Mouse (Mus musculus) stomach, embryonic 14.5 days (tissue): ENCODE data around the gene Akr1b10. TPM values are rescaled to one million over a fixed set of nuclear protein-coding genes. Genes with fewer than 3 reads are reported as not detected.
A peak's percentile ranks its signal among the peaks of the same experiment; 100 is the strongest.
"Not testable (repeated sequence)": the region's sequence is repeated elsewhere in the genome, so short reads cannot be mapped to it uniquely, and the experiment has no call there.

ENCODE experiments used
- ATAC-seq: fragments of 200-750 bp; cut with Nextera tagmentation; 2 replicates; pipeline ENCODE4 v1.8.0; 2017; ENCODE audit warnings: low read depth, moderate TSS enrichment; ENCODE audit not compliant: insufficient number of reproducible peaks, insufficient read depth, low FRiP score
- H3K27ac ChIP-seq: fragments of 300-500 bp; sonication (generic); 2 replicates; pipeline ENCODE4 v1.5.1; 2014; ENCODE audit warnings: mild to moderate bottlenecking, low read length, moderate library complexity, mixed read lengths
- H3K27me3 ChIP-seq: fragments of 300-500 bp; sonication (generic); 2 replicates; pipeline ENCODE4 v1.6.1; 2014; ENCODE audit warnings: low read length, control low read depth, mixed read lengths; ENCODE audit not compliant: control insufficient read depth, insufficient read depth
- H3K36me3 ChIP-seq: fragments of 300-500 bp; sonication (generic); 2 replicates; pipeline ENCODE4 v1.6.1; 2014; ENCODE audit warnings: mild to moderate bottlenecking, control low read depth, low read length, moderate library complexity, mixed read lengths; ENCODE audit not compliant: control insufficient read depth, insufficient read depth
- H3K4me1 ChIP-seq: fragments of 300-500 bp; sonication (generic); 2 replicates; pipeline ENCODE4 v1.6.1; 2014; ENCODE audit warnings: low read length, control low read depth, mixed read lengths; ENCODE audit not compliant: control insufficient read depth, insufficient read depth
- H3K4me2 ChIP-seq: fragments of 300-500 bp; sonication (generic); replicated peaks from 2 replicates; pipeline ENCODE4 v1.6.1; 2014; ENCODE audit warnings: low read depth, low read length, control low read depth
- H3K4me3 ChIP-seq: fragments of 300-500 bp; sonication (generic); 2 replicates; pipeline ENCODE4 v1.5.1; 2014; ENCODE audit warnings: low read depth, low read length, control low read depth
- H3K9ac ChIP-seq: fragments of 300-500 bp; sonication (generic); replicated peaks from 2 replicates; pipeline ENCODE4 v1.6.1; 2014; ENCODE audit warnings: low read depth, mild to moderate bottlenecking, control low read depth, low read length, moderate library complexity, mixed read lengths
- H3K9me3 ChIP-seq: fragments of 300-500 bp; sonication (generic); 2 replicates; pipeline ENCODE4 v1.6.1; 2016; ENCODE audit warnings: low read depth, low read length, control low read depth; ENCODE audit not compliant: control insufficient read depth
- WGBS: fragments of 180-500 bp; shearing (Covaris S2); extraction: QIAGEN DNeasy Blood & Tissue Kit; methylation state at CpG from one replicate; pipeline ENCODE4 v1.1.7; 2014; 5-methylcytosine and 5-hydroxymethylcytosine counted together
- polyA plus RNA-seq: library from polyadenylated mRNA; unstranded; fragments of >200 nt; fragmentation: Nextera tagmentation; extraction: Ambion mirVana; gene quantifications from 2 replicates; pipeline ENCODE4 v1.2.1, GENCODE M21; 2014

Akr1b10 gene
- polyA plus RNA-seq, 1 experiment from 2014 or later, result 22.9 TPM

DNA sequence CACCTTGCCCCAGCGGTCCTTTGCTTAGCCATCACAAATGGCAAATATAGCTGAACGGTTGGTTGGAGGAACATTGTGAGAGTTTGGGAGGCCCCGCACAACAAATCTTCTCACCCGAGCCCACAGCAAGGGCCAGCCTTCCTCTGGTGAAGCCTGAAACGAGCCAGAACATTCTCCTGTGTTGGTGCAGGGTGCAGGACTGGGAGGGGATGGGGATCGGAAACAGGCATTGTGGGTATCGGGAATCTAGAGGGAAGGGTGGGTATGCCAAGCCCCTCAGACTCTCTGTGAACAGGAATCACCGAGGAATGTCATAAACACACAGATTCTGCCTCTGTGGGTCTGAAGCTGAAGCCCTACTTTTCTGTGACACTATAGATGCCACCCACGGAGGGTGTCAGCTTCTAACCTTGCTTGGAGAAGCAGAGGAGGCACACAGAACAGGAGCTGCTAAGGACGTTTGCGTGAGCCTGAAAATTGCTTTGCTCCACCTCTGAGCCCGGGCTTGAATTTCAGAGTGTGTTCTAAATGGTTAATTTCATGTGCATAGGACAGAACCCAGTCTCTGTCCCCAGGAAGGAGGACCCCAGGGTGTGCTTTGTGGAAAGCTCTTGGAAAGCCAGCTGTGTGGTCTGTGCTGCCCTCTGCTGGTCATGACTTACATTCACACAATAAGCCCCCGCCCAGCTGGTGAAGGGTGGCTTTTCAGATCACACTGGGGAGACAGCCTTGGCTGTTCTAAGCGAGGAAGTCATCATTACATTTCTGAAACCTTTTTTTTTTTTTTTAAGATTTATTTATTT lies 37.7 kb upstream of the Akr1b10 start:
- H3K27me3 ChIP-seq, result no peaks in the 10 kb centered on the region
- no peaks in the 10 kb centered on the region for H3K4me1 ChIP-seq
- H3K9me3 ChIP-seq, result no peaks in the 10 kb centered on the region
- ATAC-seq, result no peak
- H3K36me3 ChIP-seq, result no peaks in the 10 kb centered on the region
- H3K9ac ChIP-seq, result no peak overlapping the region
- H3K4me3 ChIP-seq, result no peak overlapping the region
- 54% methylated on average over 14 of the region's 14 CpGs for WGBS
- no peak overlapping the region for H3K4me2 ChIP-seq
- H3K27ac ChIP-seq, result no peak overlapping the region

GRCm38 (mm10) chr6:34350037-34350699 lies 33.9 kb upstream of the Akr1b10 start:
- ATAC-seq, result no peak

DNA sequence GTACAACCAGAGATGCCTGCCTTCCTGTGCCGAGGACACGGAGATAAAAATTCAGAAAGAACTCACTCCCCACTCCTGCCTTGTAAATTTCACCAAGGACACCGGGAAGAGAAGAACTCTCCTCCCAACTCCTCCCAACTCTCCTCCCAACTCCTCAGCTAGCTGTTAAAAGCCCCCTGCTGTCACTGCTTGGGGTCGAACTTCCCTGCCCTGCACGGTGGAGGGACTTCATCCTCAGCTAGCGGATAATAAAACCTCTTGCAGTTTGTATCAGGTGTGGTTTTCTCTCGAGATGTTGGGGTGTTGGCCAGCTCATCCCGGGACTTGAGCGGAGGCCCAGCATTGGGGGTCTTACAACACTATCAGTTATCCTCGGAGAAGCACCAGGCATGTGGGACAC lies 32.5 kb upstream of the Akr1b10 start:
- not testable (repeated sequence) for ATAC-seq, H3K4me1 ChIP-seq, H3K4me3 ChIP-seq, H3K27ac ChIP-seq, H3K4me2 ChIP-seq, H3K9me3 ChIP-seq, H3K27me3 ChIP-seq, H3K9ac ChIP-seq, H3K36me3 ChIP-seq
- WGBS, result 37% methylated on average over 10 of the region's 10 CpGs

More at GRCm38 (mm10) chr6:34350037-34350699, 33.9 kb upstream of the Akr1b10 start:
- Histone ChIP-seq H3K4me2 (no peak overlapping the region), H3K4me3 (no peak overlapping the region), H3K9ac (no peak overlapping the region), H3K9me3 (no peaks in the 10 kb centered on the region), H3K4me1 (peaks cover 4% of the 10 kb centered on the region; the same call in 1 of the 2 replicates), H3K36me3 (no peaks in the 10 kb centered on the region), H3K27me3 (no peaks in the 10 kb centered on the region), H3K27ac (no peak overlapping the region)
- WGBS, result 79% methylated on average over 12 of the region's 12 CpGs

DNA sequence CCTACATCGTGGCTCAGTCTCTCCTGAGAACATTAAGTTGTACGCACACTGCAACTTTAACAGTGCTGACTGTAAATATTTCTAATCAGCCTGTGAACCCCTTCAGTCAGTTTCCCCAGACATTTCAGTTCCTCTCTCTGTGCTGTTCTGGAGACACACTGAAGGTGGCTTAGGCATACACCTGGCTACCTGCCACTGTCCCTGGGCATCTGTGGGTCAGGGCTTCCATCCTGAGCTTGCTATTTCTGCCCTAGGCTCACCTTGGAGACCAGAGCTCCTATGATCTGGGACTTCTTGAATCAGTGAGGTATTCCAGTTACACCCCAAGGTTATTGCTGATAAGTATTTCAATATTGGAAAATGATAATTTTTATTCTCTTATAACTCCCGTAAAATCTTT lies 31.6 kb upstream of the Akr1b10 start:
- Histone ChIP-seq H3K27ac (no peak overlapping the region), H3K36me3 (no peaks in the 10 kb centered on the region), H3K4me3 (no peak overlapping the region), H3K9ac (no peak overlapping the region), H3K9me3 (no peaks in the 10 kb centered on the region), H3K27me3 (no peaks in the 10 kb centered on the region), H3K4me1 (peaks cover 4% of the 10 kb centered on the region; the same call in 1 of the 2 replicates), H3K4me2 (no peak overlapping the region)
- 90% methylated on average over 3 of the region's 3 CpGs for WGBS
- ATAC-seq, result no peak

- H3K9ac ChIP-seq, result no peak within 1 kb of the TSS
- no peaks in the 10 kb centered on the region for H3K9me3 ChIP-seq
Observed at GRCm38 (mm10) chr6:34353658-34354353, 30.2 kb upstream of the Akr1b10 start, which contains the start of gene Akr1b8. Gene Akr1b8, plus strand, starts transcription at chr6:34354119.

GRCm38 (mm10) chr6:34354354-34355348 lies 29.4 kb upstream of the Akr1b10 start:
- H3K36me3 ChIP-seq, result no peaks in the 10 kb centered on the region
- H3K9ac ChIP-seq, result no peak overlapping the region
- no peak overlapping the region for H3K4me3 ChIP-seq
- WGBS, result 62% methylated on average over 8 of the region's 8 CpGs
- H3K4me2 ChIP-seq, result peak overlapping the region; percentile 43
- H3K27ac ChIP-seq, result no peak overlapping the region; the same call in 1 of the 2 replicates
- no peak for ATAC-seq
- no peaks in the 10 kb centered on the region for H3K9me3 ChIP-seq
- H3K27me3 ChIP-seq, result no peaks in the 10 kb centered on the region
- H3K4me1 ChIP-seq, result peaks cover 4% of the 10 kb centered on the region; the same call in 1 of the 2 replicates

More at GRCm38 (mm10) chr6:34353658-34354353, 30.2 kb upstream of the Akr1b10 start, which contains the start of gene Akr1b8:
- peaks cover 4% of the 10 kb centered on the region; the same call in 1 of the 2 replicates for H3K4me1 ChIP-seq
- H3K36me3 ChIP-seq, result no peaks in the 10 kb centered on the region
- ATAC-seq, result 0 out of 2 replicates have a peak, but pooled peaks have one; percentile 23
- 10% methylated on average over 16 of the region's 16 CpGs for WGBS
- H3K4me2 ChIP-seq, result peak within 1 kb of the TSS; percentile 43
- no peak within 1 kb of the TSS; the same call in 1 of the 2 replicates for H3K27ac ChIP-seq
- peak within 1 kb of the TSS; percentile 21; the same call in 1 of the 2 replicates for H3K4me3 ChIP-seq
- no peaks in the 10 kb centered on the region for H3K27me3 ChIP-seq

- ATAC-seq, result no peak
- no peak overlapping the region for H3K9ac ChIP-seq
- 63% methylated on average over 6 of the region's 6 CpGs for WGBS
Observed at GRCm38 (mm10) chr6:34355349-34355747, 28.7 kb upstream of the Akr1b10 start.

More at GRCm38 (mm10) chr6:34355349-34355747, 28.7 kb upstream of the Akr1b10 start:
- Histone ChIP-seq H3K27ac (no peak overlapping the region), H3K9me3 (no peaks in the 10 kb centered on the region), H3K4me1 (peaks cover 4% of the 10 kb centered on the region; the same call in 1 of the 2 replicates), H3K27me3 (no peaks in the 10 kb centered on the region), H3K4me3 (no peak overlapping the region), H3K36me3 (no peaks in the 10 kb centered on the region), H3K4me2 (no peak overlapping the region)
